ENCODE assay signal across 8 mouse cellular contexts in the genomic region with DNA sequence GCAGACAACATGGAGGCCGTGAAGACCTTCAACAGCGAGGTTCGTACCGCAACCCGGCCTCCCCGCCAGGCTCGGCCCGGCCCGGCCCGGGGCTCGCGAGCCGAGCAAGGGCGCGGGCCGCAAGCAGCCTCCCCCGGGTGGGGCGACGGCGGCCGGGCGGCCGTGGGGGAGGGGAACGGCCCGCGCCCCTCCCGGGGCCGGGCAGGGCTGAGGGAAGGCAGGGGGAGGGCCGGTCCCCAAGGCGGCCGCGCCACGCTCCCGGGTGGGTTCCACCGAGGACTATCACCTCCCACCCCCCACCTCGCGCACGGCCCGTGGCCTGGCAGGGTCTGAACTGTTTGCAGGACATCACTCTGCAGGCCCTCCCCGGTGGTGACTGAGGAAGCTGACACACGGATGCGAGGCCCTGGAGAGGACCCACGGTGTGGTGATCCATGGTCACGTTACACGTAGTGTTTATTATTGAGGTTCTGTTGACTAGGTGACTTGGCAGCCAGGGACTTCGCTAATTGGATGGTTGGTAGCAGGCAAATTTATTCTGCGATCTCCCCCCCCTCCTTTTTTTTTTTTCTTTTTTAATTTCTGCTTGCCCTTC. TPM values are rescaled to one million over a fixed set of nuclear protein-coding genes. Genes with fewer than 3 reads are reported as not detected.
DNase-seq lines count a peak whose midpoint lies in the region; ATAC-seq and TF ChIP-seq lines count a peak whose summit lies in the region.

No protein-coding gene starts in this region.

- H3K27me3 ChIP-seq in embryonic facial prominence, embryonic 10.5 days (replicated peaks; ENCODE audit: low read depth, poor library complexity, severe bottlenecking): no peaks in the 10 kb centered on the region
- H3K27me3 ChIP-seq in heart, adult 2 months (ENCODE audit: control insufficient read depth, insufficient read depth, low read length): no peaks in the 10 kb centered on the region
- no peaks in the 10 kb centered on the region for H3K27me3 ChIP-seq in kidney, embryonic 15.5 days
- no peaks in the 10 kb centered on the region for H3K27me3 ChIP-seq in liver, embryonic 12.5 days (replicated peaks)
- no peaks in the 10 kb centered on the region for H3K27me3 ChIP-seq in stomach, embryonic 14.5 days (ENCODE audit: control insufficient read depth, insufficient read depth, low read length)

- no peak; the same call in 1 of the 2 replicates for TF ChIP-seq POLR2A in heart, adult 2 months (IDR thresholded peaks at IDR 0.05; ENCODE audit: insufficient read depth, low read depth, low read length)

- peaks cover 19% of the 10 kb centered on the region for H3K4me1 ChIP-seq in embryonic facial prominence, embryonic 10.5 days
- H3K4me1 ChIP-seq in heart, adult 2 months (ENCODE audit: control insufficient read depth, insufficient read depth, low read length): peaks cover 15% of the 10 kb centered on the region
- H3K4me1 ChIP-seq in kidney, embryonic 15.5 days: peaks cover 21% of the 10 kb centered on the region
- peaks cover 41% of the 10 kb centered on the region for H3K4me1 ChIP-seq in liver, embryonic 12.5 days
- H3K4me1 ChIP-seq in stomach, embryonic 14.5 days (ENCODE audit: control insufficient read depth, insufficient read depth, low read length): peaks cover 4% of the 10 kb centered on the region; the same call in 1 of the 2 replicates

- peaks cover 3% of the 10 kb centered on the region; the same call in 1 of the 2 replicates for H3K9me3 ChIP-seq in embryonic facial prominence, embryonic 10.5 days
- H3K9me3 ChIP-seq in kidney, embryonic 15.5 days (replicated peaks): no peaks in the 10 kb centered on the region
- H3K9me3 ChIP-seq in liver, embryonic 12.5 days (replicated peaks): no peaks in the 10 kb centered on the region
- H3K9me3 ChIP-seq in stomach, embryonic 14.5 days (ENCODE audit: control insufficient read depth, low read depth, low read length): no peaks in the 10 kb centered on the region

- DNase-seq in 416B (ENCODE audit: low read depth): peak; percentile 66
- DNase-seq in adrenal gland, adult 8-10 months: peak; percentile 61
- DNase-seq in embryonic facial prominence, embryonic 10.5 days (ENCODE audit: low spot score): peak; percentile 68
- DNase-seq in heart, adult 2 months: peak in 1 of 2 experiments; percentile 80
- DNase-seq in naive thymus-derived CD4-positive, alpha-beta T cell, adult 2 months (ENCODE audit: low read depth): peak; percentile 75

- TF ChIP-seq EP300 in heart, adult 2 months (IDR thresholded peaks at IDR 0.05; ENCODE audit: insufficient read depth, low read depth, low read length): 0 out of 2 replicates have a peak, but pooled peaks have one; percentile 30

- H3K79me2 ChIP-seq in heart, adult 2 months (replicated peaks; ENCODE audit: control insufficient read depth, insufficient read depth, low read length): peaks cover 6% of the 10 kb centered on the region

- WGBS in embryonic facial prominence, embryonic 10.5 days: under 1% methylated on average over 47 of the region's 47 CpGs
- 1% methylated on average over 47 of the region's 47 CpGs for WGBS in heart, adult 2 months
- WGBS in kidney, embryonic 15.5 days: 1% methylated on average over 44 of the region's 47 CpGs
- under 1% methylated on average over 46 of the region's 47 CpGs for WGBS in liver, embryonic 12.5 days (ENCODE audit: insufficient replicate concordance)
- under 1% methylated on average over 46 of the region's 47 CpGs for WGBS in stomach, embryonic 14.5 days

- peak overlapping the region; percentile 95 for H3K4me3 ChIP-seq in embryonic facial prominence, embryonic 10.5 days
- H3K4me3 ChIP-seq in heart, adult 2 months: peak overlapping the region; percentile 70
- H3K4me3 ChIP-seq in kidney, embryonic 15.5 days (replicated peaks): peak overlapping the region; percentile 98
- H3K4me3 ChIP-seq in liver, embryonic 12.5 days: peak overlapping the region; percentile 79
- H3K4me3 ChIP-seq in stomach, embryonic 14.5 days (ENCODE audit: low read depth, low read length): peak overlapping the region; percentile 76

- peak; percentile 74 for ATAC-seq in kidney, embryonic 15.5 days (replicated peaks; ENCODE audit: low FRiP score)
- ATAC-seq in liver, embryonic 12.5 days: peak; percentile 78
- peak; percentile 59 for ATAC-seq in stomach, embryonic 14.5 days (ENCODE audit: insufficient number of reproducible peaks, insufficient read depth, low FRiP score, low read depth)

- peak overlapping the region; percentile 71 for H3K4me2 ChIP-seq in kidney, embryonic 15.5 days
- H3K4me2 ChIP-seq in liver, embryonic 12.5 days: peak overlapping the region; percentile 82
- peak overlapping the region; percentile 59 for H3K4me2 ChIP-seq in stomach, embryonic 14.5 days (replicated peaks; ENCODE audit: low read depth, low read length)

- intact Hi-C loops in heart, adult 2 months (cut with DNase I): loop anchor here (2.0 to 5.0 kb wide), 3 partner anchors 31 to 109 kb away; no protein-coding TSS in a partner anchor

- H3K27ac ChIP-seq in embryonic facial prominence, embryonic 10.5 days (replicated peaks): peak overlapping the region; percentile 99
- H3K27ac ChIP-seq in heart, adult 2 months: peak overlapping the region; percentile 98
- peak overlapping the region; percentile 100 for H3K27ac ChIP-seq in kidney, embryonic 15.5 days
- peak overlapping the region; percentile 97 for H3K27ac ChIP-seq in liver, embryonic 12.5 days
- peak overlapping the region; percentile 100 for H3K27ac ChIP-seq in stomach, embryonic 14.5 days (ENCODE audit: low read length)

- peaks cover 28% of the 10 kb centered on the region for H3K36me3 ChIP-seq in embryonic facial prominence, embryonic 10.5 days (replicated peaks)
- peaks cover 25% of the 10 kb centered on the region for H3K36me3 ChIP-seq in heart, adult 2 months (ENCODE audit: control insufficient read depth, insufficient read depth, low read length)
- peaks cover 7% of the 10 kb centered on the region for H3K36me3 ChIP-seq in kidney, embryonic 15.5 days
- peaks cover 13% of the 10 kb centered on the region for H3K36me3 ChIP-seq in liver, embryonic 12.5 days
- H3K36me3 ChIP-seq in stomach, embryonic 14.5 days (ENCODE audit: control insufficient read depth, insufficient read depth, low read length): no peaks in the 10 kb centered on the region

- TF ChIP-seq CTCF in heart, adult 2 months (IDR thresholded peaks at IDR 0.05): no peak

- H3K9ac ChIP-seq in heart, adult 2 months (ENCODE audit: low read depth, low read length): peak overlapping the region; percentile 97
- peak overlapping the region; percentile 96 for H3K9ac ChIP-seq in kidney, embryonic 15.5 days
- peak overlapping the region; percentile 99 for H3K9ac ChIP-seq in liver, embryonic 12.5 days
- H3K9ac ChIP-seq in stomach, embryonic 14.5 days (replicated peaks; ENCODE audit: low read depth, low read length): peak overlapping the region; percentile 94

RNA-seq across cellular contexts. Expression of gene Scaf8, which starts 0.7 kb away (rescaled TPM):
- 10 to 100 TPM; 40.4 to 63.9 (median 50.9) TPM for total RNA-seq in adrenal gland, adult 8-10 months (2022)
- polyA plus RNA-seq in embryonic facial prominence, embryonic 10.5 days (2016; fragmentation: Nextera tagmentation; extraction: Ambion mirVana): 23.2 and 23.4 TPM in 2 replicates
- 10 to 100 TPM; 28.1 to 31.4 TPM for total RNA-seq in heart, adult 2 months (2021)
- polyA plus RNA-seq in heart, adult 2 months (2012; rRNA removed): 15.6 and 23.5 TPM in 2 replicates
- polyA plus RNA-seq in kidney, embryonic 15.5 days (2015; fragmentation: Nextera tagmentation; extraction: Ambion mirVana): 23.1 and 23.6 TPM in 2 replicates
- polyA plus RNA-seq in liver, embryonic 12.5 days (2016; fragmentation: Nextera tagmentation; extraction: Ambion mirVana): 15.8 and 17.6 TPM in 2 replicates
- polyA plus RNA-seq in stomach, embryonic 14.5 days (2014; fragmentation: Nextera tagmentation; extraction: Ambion mirVana): 26.6 and 27.7 TPM in 2 replicates
